Mouse (Mus musculus) urinary bladder, postnatal 10 days (tissue): ENCODE data around the gene Atp8b5.

Experiments used
- DNase-seq: peaks from one replicate; pipeline ENCODE4 v3.0.0; 2022; ENCODE audit warnings: low spot score

Atp8b5 gene

GRCm38 (mm10) chr4:43322336-43322735 lies 55.4 kb downstream of the Atp8b5 start:
- no peak for DNase-seq

GRCm38 (mm10) chr4:43327118-43327517 lies 60.2 kb downstream of the Atp8b5 start:
- DNase-seq = no peak

GRCm38 (mm10) chr4:43334771-43335170 lies 67.8 kb downstream of the Atp8b5 start:
- no peak for DNase-seq

DNA sequence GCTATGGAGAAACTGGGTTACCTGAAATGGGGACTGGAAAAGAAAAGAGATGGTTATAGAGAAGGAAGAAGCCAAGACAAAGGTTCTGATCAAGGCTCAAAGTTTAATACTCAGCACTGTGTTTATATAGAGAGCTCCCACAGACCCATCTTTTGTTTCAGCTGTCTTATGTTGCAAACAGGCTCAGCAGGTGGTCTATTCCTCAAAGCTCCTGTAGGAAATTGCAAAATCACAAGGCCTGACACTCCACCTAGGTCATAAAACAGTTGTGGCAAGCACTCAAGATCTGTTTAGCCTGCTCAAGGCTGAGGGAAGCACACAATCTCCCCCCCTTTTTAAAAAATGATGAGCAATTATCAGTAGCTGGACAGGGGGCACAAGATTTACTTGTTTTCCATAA lies 69.2 kb downstream of the Atp8b5 start:
- DNase-seq = no peak

- no peak for DNase-seq
These were observed 73.3 kb downstream of the Atp8b5 start for GRCm38 (mm10) chr4:43340096-43340804.

DNA sequence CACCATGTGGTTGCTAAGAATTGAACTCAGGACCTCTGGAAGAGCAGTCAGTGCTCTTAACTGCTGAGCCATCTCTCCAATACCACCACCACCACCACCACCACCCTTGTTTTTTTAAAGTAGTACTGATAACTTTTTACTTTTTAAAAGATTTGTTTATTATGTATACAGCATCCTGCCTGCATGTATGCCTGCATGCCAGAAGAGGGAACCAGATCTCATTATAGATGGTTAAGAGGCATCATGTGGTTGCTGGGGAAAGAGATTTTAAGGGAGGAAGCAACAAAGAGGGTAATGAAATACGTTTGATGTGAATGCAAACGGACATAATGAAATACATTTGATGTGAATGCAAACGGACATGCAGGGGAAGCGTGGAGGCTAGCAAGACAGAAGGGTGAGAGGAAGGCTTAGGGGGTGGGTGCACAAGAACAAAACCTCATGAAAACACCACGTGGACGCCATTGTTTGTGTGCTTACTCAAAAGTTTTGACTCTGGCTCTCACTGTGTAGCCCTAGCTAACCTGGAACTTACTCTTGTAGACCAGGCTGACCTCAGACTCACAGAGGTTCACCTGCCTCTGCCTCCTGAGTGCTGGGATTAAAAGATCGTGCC lies 74.4 kb downstream of the Atp8b5 start:
- no peak for DNase-seq

GRCm38 (mm10) chr4:43342443-43342842 lies 75.5 kb downstream of the Atp8b5 start:
- no peak for DNase-seq

DNA sequence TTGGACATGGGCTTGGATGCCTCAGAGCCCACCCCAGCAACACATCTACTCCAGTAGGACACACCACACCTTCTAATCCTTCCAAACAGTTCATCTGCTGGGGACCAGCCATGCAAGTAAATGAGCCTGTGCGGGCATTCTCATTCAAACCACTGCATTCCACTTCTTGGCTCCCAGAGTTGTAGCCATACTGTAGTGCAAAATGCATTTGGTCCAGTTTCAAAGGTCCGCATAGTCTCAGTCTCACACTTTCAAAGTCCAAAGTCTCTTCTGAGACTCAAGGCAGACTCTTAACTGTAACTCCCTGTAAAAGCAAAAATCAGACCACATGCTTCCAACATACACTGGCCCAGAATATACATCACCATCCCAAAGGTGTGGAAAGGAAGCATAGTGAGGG lies 78.0 kb downstream of the Atp8b5 start:
- DNase-seq = no peak

DNA sequence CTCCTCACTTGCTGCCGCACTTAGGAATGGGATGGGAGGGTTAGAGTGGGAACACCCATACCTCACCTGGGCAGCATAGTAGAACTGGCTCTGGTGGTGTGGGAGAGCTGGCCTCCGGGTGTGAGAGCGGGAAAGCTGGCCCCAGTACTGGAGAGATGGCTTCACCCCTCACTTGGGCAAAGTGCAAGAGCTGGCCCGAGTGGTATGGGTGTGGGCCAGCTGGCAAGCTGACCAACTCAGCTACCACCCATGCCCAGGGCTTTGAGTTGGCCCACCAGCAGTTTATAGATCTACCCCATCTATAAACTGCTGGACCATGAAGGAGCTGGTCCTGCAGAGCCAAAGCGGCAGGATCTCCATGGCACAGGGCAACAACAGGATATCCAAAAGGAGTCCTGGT lies 82.2 kb downstream of the Atp8b5 start:
- DNase-seq = no peak

GRCm38 (mm10) chr4:43350038-43350560 lies 83.1 kb downstream of the Atp8b5 start:
- DNase-seq = no peak

- DNase-seq = no peak
These were observed 86.7 kb downstream of the Atp8b5 start for GRCm38 (mm10) chr4:43353662-43354061.

DNA sequence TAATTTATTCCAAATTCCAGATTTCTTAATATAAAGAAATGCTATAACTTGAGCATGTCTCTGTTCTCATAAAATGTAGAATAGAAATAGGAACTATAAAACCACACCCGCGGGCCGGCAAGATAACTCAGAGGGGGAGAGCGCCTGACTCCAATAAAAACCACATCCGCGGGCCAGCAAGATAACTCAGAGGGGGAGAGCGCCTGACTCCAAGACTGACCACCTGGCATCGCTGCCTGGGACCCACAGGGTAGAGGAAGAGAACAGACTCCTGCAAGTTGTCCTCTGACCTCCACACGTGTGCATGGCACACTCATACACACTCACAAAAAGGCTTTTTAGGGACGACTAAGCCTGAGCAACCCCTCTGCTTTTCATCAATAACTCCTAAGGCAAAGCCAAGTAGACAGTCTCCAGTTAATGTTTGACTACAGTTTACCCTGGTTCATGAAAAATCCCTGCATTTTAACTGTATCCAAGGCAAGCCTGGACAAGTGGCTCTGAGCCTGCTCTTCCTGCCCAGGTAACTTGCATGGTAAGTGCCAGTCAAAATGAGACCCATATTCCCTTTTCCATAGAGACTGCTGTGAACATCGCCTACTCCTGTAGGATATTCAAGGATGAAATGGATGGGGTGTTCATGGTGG lies 98.1 kb downstream of the Atp8b5 start:
- no peak for DNase-seq

DNA sequence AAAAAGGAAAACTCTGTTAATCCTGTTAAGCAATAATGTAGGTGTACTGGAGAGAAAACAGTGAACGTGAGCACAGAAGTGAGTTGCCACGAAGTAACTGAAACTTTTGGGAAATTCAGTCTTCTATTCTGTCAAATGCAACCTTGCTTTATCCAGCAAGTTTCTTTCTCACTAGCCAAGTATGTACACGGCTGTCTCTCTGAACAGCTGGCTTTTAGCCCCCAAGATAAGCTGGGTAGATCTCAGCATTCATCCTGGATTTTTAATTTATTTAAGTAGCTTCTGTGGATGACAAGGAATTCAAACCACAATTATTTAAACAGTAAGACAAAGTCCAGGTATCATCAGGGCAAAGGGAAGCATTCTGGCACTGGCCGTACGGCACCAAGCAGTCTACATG lies 100.3 kb downstream of the Atp8b5 start:
- DNase-seq = no peak

- no peak for DNase-seq
These were observed 100.8 kb downstream of the Atp8b5 start for GRCm38 (mm10) chr4:43367787-43368186.

GRCm38 (mm10) chr4:43371406-43371805 lies 104.4 kb downstream of the Atp8b5 start:
- DNase-seq = no peak

- DNase-seq = no peak
These were observed 105.2 kb downstream of the Atp8b5 start for GRCm38 (mm10) chr4:43372155-43372554.

GRCm38 (mm10) chr4:43374266-43374665 lies 107.3 kb downstream of the Atp8b5 start:
- DNase-seq = no peak

GRCm38 (mm10) chr4:43379601-43380000 lies 112.6 kb downstream of the Atp8b5 start:
- DNase-seq = no peak

GRCm38 (mm10) chr4:43380951-43381350 lies 114.0 kb downstream of the Atp8b5 start:
- DNase-seq = no peak

- DNase-seq = peak; percentile 73
These were observed 114.6 kb downstream of the Atp8b5 start, which contains the start of gene Rusc2 for GRCm38 (mm10) chr4:43381408-43382154. Gene Rusc2, plus strand, starts transcription at chr4:43381979.

GRCm38 (mm10) chr4:43382155-43383020 lies 115.4 kb downstream of the Atp8b5 start:
- no peak for DNase-seq
